ENCODE assay signal across 10 mouse cellular contexts in genomic region chr1:86479099-86479825, GRCm38 (mm10). TPM values are rescaled to one million over a fixed set of nuclear protein-coding genes. Genes with fewer than 3 reads are reported as not detected.
DNase-seq lines count a peak whose midpoint lies in the region; ATAC-seq lines count a peak whose summit lies in the region.
"Had no signal": no experiment of that assay in that cellular context is flagged by ENCODE, and none has a peak within 500 bp of the region (broad histone marks: within the 10 kb centered on the region; RNA-seq: fewer than 3 reads in every experiment).

No protein-coding gene starts in this region.

- no peaks in the 10 kb centered on the region for H3K36me3 ChIP-seq in embryonic facial prominence, embryonic 12.5 days
- H3K36me3 ChIP-seq in embryonic facial prominence, embryonic 10.5 days (replicated peaks) = no peaks in the 10 kb centered on the region
- H3K36me3 ChIP-seq in intestine, embryonic 14.5 days (ENCODE audit: control insufficient read depth, insufficient read depth, low read length) = no peaks in the 10 kb centered on the region

- no peak overlapping the region; the same call in 1 of the 2 replicates for H3K27ac ChIP-seq in embryonic facial prominence, embryonic 12.5 days
- no peak overlapping the region for H3K27ac ChIP-seq in embryonic facial prominence, embryonic 10.5 days (replicated peaks)
- peak overlapping the region; percentile 76 for H3K27ac ChIP-seq in intestine, embryonic 14.5 days (ENCODE audit: low read depth)

- WGBS in embryonic facial prominence, embryonic 12.5 days = 80% methylated on average over 8 of the region's 8 CpGs
- 87% methylated on average over 8 of the region's 8 CpGs for WGBS in embryonic facial prominence, embryonic 10.5 days
- 60% methylated on average over 8 of the region's 8 CpGs for WGBS in intestine, embryonic 14.5 days

- 0 out of 2 replicates have a peak, but pooled peaks have one; percentile 61 for ATAC-seq in embryonic facial prominence, embryonic 12.5 days (ENCODE audit: insufficient number of reproducible peaks, insufficient read depth, low FRiP score, low TSS enrichment)
- peak; percentile 87 for ATAC-seq in intestine, embryonic 14.5 days (replicated peaks; ENCODE audit: low FRiP score, low TSS enrichment, low read depth)
- ATAC-seq: inflammation-experienced regulatory T-cells, adult 6 months had no signal

- no peaks in the 10 kb centered on the region for H3K9me3 ChIP-seq in embryonic facial prominence, embryonic 12.5 days
- H3K9me3 ChIP-seq in embryonic facial prominence, embryonic 10.5 days = no peaks in the 10 kb centered on the region
- H3K9me3 ChIP-seq in intestine, embryonic 14.5 days (ENCODE audit: control insufficient read depth, low read length) = no peaks in the 10 kb centered on the region

- H3K4me3 ChIP-seq in embryonic facial prominence, embryonic 12.5 days = no peak overlapping the region
- H3K4me3 ChIP-seq in embryonic facial prominence, embryonic 10.5 days = no peak overlapping the region
- H3K4me3 ChIP-seq in intestine, embryonic 14.5 days (ENCODE audit: low read depth, low read length) = no peak overlapping the region

- H3K4me1 ChIP-seq in embryonic facial prominence, embryonic 12.5 days = no peaks in the 10 kb centered on the region
- peaks cover 18% of the 10 kb centered on the region for H3K4me1 ChIP-seq in embryonic facial prominence, embryonic 10.5 days
- H3K4me1 ChIP-seq in intestine, embryonic 14.5 days (replicated peaks; ENCODE audit: control insufficient read depth, insufficient read depth, low read length) = no peaks in the 10 kb centered on the region

- H3K9ac ChIP-seq in embryonic facial prominence, embryonic 12.5 days = no peak overlapping the region
- no peak overlapping the region for H3K9ac ChIP-seq in intestine, embryonic 14.5 days (ENCODE audit: low read length)

- DNase-seq in embryonic facial prominence, embryonic 10.5 days (ENCODE audit: low spot score) = no peak
- DNase-seq in 416B (ENCODE audit: low read depth) = peak; percentile 94
- no peak for DNase-seq in intestine, embryonic 14.5 days (ENCODE audit: low spot score)
- DNase-seq in lung, postnatal 36 days = peak; percentile 45
- DNase-seq in right cerebral cortex, postnatal 14 days = no peak
- no peak for DNase-seq in heart, adult 9 months (ENCODE audit: low spot score in 2 of 2)
- DNase-seq in urinary bladder, postnatal 36 days (ENCODE audit: low spot score in 2 of 2) = no peak

- no peak overlapping the region for H3K4me2 ChIP-seq in embryonic facial prominence, embryonic 12.5 days (replicated peaks)
- peak overlapping the region; percentile 15; the same call in 1 of the 2 replicates for H3K4me2 ChIP-seq in intestine, embryonic 14.5 days (ENCODE audit: low read length)

- no peaks in the 10 kb centered on the region for H3K27me3 ChIP-seq in embryonic facial prominence, embryonic 12.5 days
- no peaks in the 10 kb centered on the region for H3K27me3 ChIP-seq in embryonic facial prominence, embryonic 10.5 days (replicated peaks; ENCODE audit: low read depth, poor library complexity, severe bottlenecking)
- no peaks in the 10 kb centered on the region for H3K27me3 ChIP-seq in intestine, embryonic 14.5 days (replicated peaks; ENCODE audit: control insufficient read depth, insufficient read depth, low read length)

RNA-seq across cellular contexts. Expression of gene Ptma, which starts 47.3 kb away (rescaled TPM):
- 3,116 and 3,315 TPM in 2 replicates for polyA plus RNA-seq in embryonic facial prominence, embryonic 12.5 days (2016; fragmentation: Nextera tagmentation; extraction: Ambion mirVana)
- polyA plus RNA-seq in embryonic facial prominence, embryonic 10.5 days (2016; fragmentation: Nextera tagmentation; extraction: Ambion mirVana) = 3,352 and 3,592 TPM in 2 replicates
- 2,795 and 2,826 TPM in 2 replicates for polyA plus RNA-seq in intestine, embryonic 14.5 days (2014; fragmentation: Nextera tagmentation; extraction: Ambion mirVana)

RNA-seq across cellular contexts. Expression of gene Tex44, which starts 53.1 kb away (rescaled TPM):
- polyA plus RNA-seq in embryonic facial prominence, embryonic 12.5 days (2016; fragmentation: Nextera tagmentation; extraction: Ambion mirVana) = not detected in 2 replicates
- polyA plus RNA-seq in embryonic facial prominence, embryonic 10.5 days (2016; fragmentation: Nextera tagmentation; extraction: Ambion mirVana) = not detected in 2 replicates
- not detected in 2 replicates for polyA plus RNA-seq in intestine, embryonic 14.5 days (2014; fragmentation: Nextera tagmentation; extraction: Ambion mirVana)
- polyA plus RNA-seq: inflammation-experienced regulatory T-cells, adult 6 months; limb, embryonic 11.5 days had no signal

RNA-seq across cellular contexts. Expression of gene Nmur1, which starts 53.2 kb away (rescaled TPM):
- not detected in 2 replicates for polyA plus RNA-seq in embryonic facial prominence, embryonic 12.5 days (2016; fragmentation: Nextera tagmentation; extraction: Ambion mirVana)
- 0.24 TPM in 1 of 2 replicates, not detected in the other for polyA plus RNA-seq in embryonic facial prominence, embryonic 10.5 days (2016; fragmentation: Nextera tagmentation; extraction: Ambion mirVana)
- not detected in 2 replicates for polyA plus RNA-seq in intestine, embryonic 14.5 days (2014; fragmentation: Nextera tagmentation; extraction: Ambion mirVana)

Comparison
In these comparisons a context has a peak if more than half of its experiments do, and no peak if none do; other contexts are left out.
1. DNase-seq: peak in 416B (single experiment) and lung, postnatal 36 days (single experiment); none in embryonic facial prominence, embryonic 10.5 days (single experiment), intestine, embryonic 14.5 days (single experiment), right cerebral cortex, postnatal 14 days (single experiment), heart, adult 9 months (0 of 2) and urinary bladder, postnatal 36 days (0 of 2).